Mouse (Mus musculus) heart, adult 2 months (tissue): ENCODE results near the gene Odf4. TPM values are rescaled to one million over a fixed set of nuclear protein-coding genes. Genes with fewer than 3 reads are reported as not detected.

Experiments
- DNase-seq, 2 experiments: peaks; one replicate each; pipeline ENCODE4 v3.0.0; 2021
- H3K27ac ChIP-seq: fragments of 200-600 bp; 2 replicates; pipeline ENCODE4 v1.8.1; 2022
- H3K27me3 ChIP-seq: fragments of 200-500 bp; 2 replicates; pipeline ENCODE4 v1.6.1; 2012; ENCODE audit warnings: mild to moderate bottlenecking, low read length, inconsistent platforms, mixed read lengths; ENCODE audit not compliant: control insufficient read depth, insufficient read depth
- H3K36me3 ChIP-seq: fragments of 200-500 bp; 2 replicates; pipeline ENCODE4 v1.6.1; 2012; ENCODE audit warnings: low read length, inconsistent platforms; ENCODE audit not compliant: control insufficient read depth, insufficient read depth
- H3K4me1 ChIP-seq: fragments of 200-500 bp; 2 replicates; pipeline ENCODE4 v1.6.1; 2011; ENCODE audit warnings: low read length; ENCODE audit not compliant: control insufficient read depth, insufficient read depth
- H3K4me3 ChIP-seq: fragments of 200-600 bp; 2 replicates; pipeline ENCODE4 v1.8.1; 2022
- H3K79me2 ChIP-seq: fragments of 200-500 bp; replicated peaks from 2 replicates; pipeline ENCODE4 v1.6.1; 2012; ENCODE audit warnings: mild to moderate bottlenecking, inconsistent platforms, low read length, moderate library complexity, mixed read lengths; ENCODE audit not compliant: control insufficient read depth, insufficient read depth
- H3K9ac ChIP-seq: fragments of 200-500 bp; 2 replicates; pipeline ENCODE4 v1.6.1; 2012; ENCODE audit warnings: low read depth, mild to moderate bottlenecking, control low read depth, inconsistent platforms, low read length, mixed read lengths
- CTCF ChIP-seq: fragments of 200-600 bp; IDR thresholded peaks from 2 replicates; pipeline ENCODE4 v1.8.1; 2022; ENCODE audit warnings: antibody characterized with exemption, mild to moderate bottlenecking, moderate library complexity
- EP300 ChIP-seq: fragments of 200-500 bp; IDR thresholded peaks from 2 replicates; pipeline ENCODE4 v1.6.1; 2011; ENCODE audit warnings: low read depth, low read length, control low read depth; ENCODE audit not compliant: insufficient read depth
- POLR2A ChIP-seq: fragments of 200-500 bp; IDR thresholded peaks from 2 replicates; pipeline ENCODE4 v1.6.1; 2011; ENCODE audit warnings: mild to moderate bottlenecking, low read depth, low read length, control low read depth; ENCODE audit not compliant: insufficient read depth
- WGBS: fragments of 180-500 bp; shearing (Covaris S2); methylation state at CpG from one replicate; pipeline ENCODE4 v1.1.7; 2018; 5-methylcytosine and 5-hydroxymethylcytosine counted together
- intact Hi-C: fragments of 180-260 bp; cut with DNase I; formaldehyde crosslinking; loops from one replicate; pipeline ENCODE4 v1.15.1; 2025
- polyA plus RNA-seq: library from polyadenylated mRNA; depleted of rRNA; stranded (reverse); fragments of >200 nt; gene quantifications from 2 replicates; pipeline ENCODE4 v1.2.3, GENCODE M21; 2012
- total RNA-seq, 2 experiments: library from RNA; stranded (reverse); gene quantifications; 2 replicates each; pipeline ENCODE4 v1.2.3; 2021

Gene Odf4
- total and polyA plus RNA-seq, 3 experiments = 0.25 TPM; not detected in 2

- 47% methylated on average over 7 of the region's 7 CpGs for WGBS
- peaks cover 8% of the 10 kb centered on the region for H3K36me3 ChIP-seq
- no peak for TF ChIP-seq POLR2A
- no peak for TF ChIP-seq CTCF
- TF ChIP-seq EP300 = no peak
- no peak overlapping the region for H3K4me3 ChIP-seq
- no peaks in the 10 kb centered on the region for H3K27me3 ChIP-seq
- H3K9ac ChIP-seq = no peak overlapping the region; the same call in 1 of the 2 replicates
- intact Hi-C loops = no loop called here
- peaks cover 17% of the 10 kb centered on the region for H3K4me1 ChIP-seq
- H3K79me2 ChIP-seq = no peaks in the 10 kb centered on the region
- H3K27ac ChIP-seq = peak overlapping the region; percentile 41
- no peak for DNase-seq
These were observed 17.9 kb downstream of the Odf4 start for GRCm38 (mm10) chr11:68908846-68909503.

GRCm38 (mm10) chr11:68907251-68907650 lies 19.6 kb downstream of the Odf4 start:
- WGBS = 43% methylated on average over 3 of the region's 3 CpGs
- H3K79me2 ChIP-seq = no peaks in the 10 kb centered on the region
- peaks cover 17% of the 10 kb centered on the region for H3K4me1 ChIP-seq
- H3K36me3 ChIP-seq = peaks cover 17% of the 10 kb centered on the region
- intact Hi-C loops = no loop called here
- DNase-seq = no peak
- H3K4me3 ChIP-seq = no peak overlapping the region
- TF ChIP-seq POLR2A = no peak
- H3K9ac ChIP-seq = no peak overlapping the region
- H3K27ac ChIP-seq = peak overlapping the region; percentile 48
- H3K27me3 ChIP-seq = no peaks in the 10 kb centered on the region

- Histone ChIP-seq H3K27ac (peak overlapping the region; percentile 48), H3K27me3 (no peaks in the 10 kb centered on the region), H3K36me3 (peaks cover 17% of the 10 kb centered on the region), H3K9ac (no peak overlapping the region), H3K4me3 (no peak overlapping the region), H3K4me1 (peaks cover 14% of the 10 kb centered on the region), H3K79me2 (no peaks in the 10 kb centered on the region)
- intact Hi-C loops = loop anchor here (1.0 kb wide), 1 partner anchor 76 kb away; no protein-coding TSS in a partner anchor
- no peak for TF ChIP-seq EP300
- no peak for TF ChIP-seq CTCF
- TF ChIP-seq POLR2A = no peak
- WGBS = 40% methylated on average over 4 of the region's 4 CpGs
- DNase-seq = no peak
These were observed 20.5 kb downstream of the Odf4 start for GRCm38 (mm10) chr11:68906461-68906790.

GRCm38 (mm10) chr11:68905665-68906460 lies 21.0 kb downstream of the Odf4 start:
- no peak overlapping the region for H3K4me3 ChIP-seq
- H3K27me3 ChIP-seq = no peaks in the 10 kb centered on the region
- H3K9ac ChIP-seq = no peak overlapping the region
- peaks cover 17% of the 10 kb centered on the region for H3K36me3 ChIP-seq
- peaks cover 11% of the 10 kb centered on the region for H3K4me1 ChIP-seq
- no peak for DNase-seq
- intact Hi-C loops = loop anchor here (1.0 to 2.0 kb wide), 3 partner anchors 51 to 131 kb away; partner anchors contain the start of gene Arhgef15
- no peaks in the 10 kb centered on the region for H3K79me2 ChIP-seq
- H3K27ac ChIP-seq = no peak overlapping the region
- 87% methylated on average over 9 of the region's 9 CpGs for WGBS
- TF ChIP-seq POLR2A (no peak; the same call in 1 of the 2 replicates), CTCF (no peak), EP300 (no peak)

GRCm38 (mm10) chr11:68905138-68905531 lies 21.7 kb downstream of the Odf4 start:
- no peak for TF ChIP-seq CTCF
- H3K27me3 ChIP-seq = no peaks in the 10 kb centered on the region
- peaks cover 17% of the 10 kb centered on the region for H3K36me3 ChIP-seq
- peaks cover 11% of the 10 kb centered on the region for H3K4me1 ChIP-seq
- 65% methylated on average over 3 of the region's 3 CpGs for WGBS
- DNase-seq = no peak
- H3K9ac ChIP-seq = peak overlapping the region; percentile 28; the same call in 1 of the 2 replicates
- no peak overlapping the region for H3K4me3 ChIP-seq
- intact Hi-C loops = loop anchor here (2.0 kb wide), 2 partner anchors 52 to 132 kb away; partner anchors contain the start of gene Arhgef15
- no peaks in the 10 kb centered on the region for H3K79me2 ChIP-seq
- no peak overlapping the region for H3K27ac ChIP-seq

- H3K4me1 ChIP-seq = peaks cover 11% of the 10 kb centered on the region
- WGBS = 71% methylated on average over 8 of the region's 8 CpGs
- no peak overlapping the region for H3K4me3 ChIP-seq
These were observed 22.3 kb downstream of the Odf4 start for GRCm38 (mm10) chr11:68904375-68905137.

More at GRCm38 (mm10) chr11:68904375-68905137, 22.3 kb downstream of the Odf4 start:
- DNase-seq = peak; percentile 69 to 77
- intact Hi-C loops = loop anchor here (1.0 to 2.0 kb wide), 3 partner anchors 52 to 132 kb away; partner anchors contain the start of gene Arhgef15
- Histone ChIP-seq H3K27ac (no peak overlapping the region), H3K36me3 (peaks cover 17% of the 10 kb centered on the region), H3K79me2 (no peaks in the 10 kb centered on the region), H3K9ac (no peak overlapping the region), H3K27me3 (no peaks in the 10 kb centered on the region)
- TF ChIP-seq POLR2A (no peak), EP300 (0 out of 2 replicates have a peak, but pooled peaks have one; percentile 53), CTCF (peak; percentile 96)
